Mouse (Mus musculus): ENCODE measurements around the gene Tead3. TPM values are rescaled to one million over a fixed set of nuclear protein-coding genes. Genes with fewer than 3 reads are reported as not detected.
"Not testable (repeated sequence)": the region's sequence is repeated elsewhere in the genome, so short reads cannot be mapped to it uniquely, and the experiment has no call there.

Tead3 gene
- polyA plus RNA-seq, 1 experiment from 2014 or later = 5.2 TPM

DNA sequence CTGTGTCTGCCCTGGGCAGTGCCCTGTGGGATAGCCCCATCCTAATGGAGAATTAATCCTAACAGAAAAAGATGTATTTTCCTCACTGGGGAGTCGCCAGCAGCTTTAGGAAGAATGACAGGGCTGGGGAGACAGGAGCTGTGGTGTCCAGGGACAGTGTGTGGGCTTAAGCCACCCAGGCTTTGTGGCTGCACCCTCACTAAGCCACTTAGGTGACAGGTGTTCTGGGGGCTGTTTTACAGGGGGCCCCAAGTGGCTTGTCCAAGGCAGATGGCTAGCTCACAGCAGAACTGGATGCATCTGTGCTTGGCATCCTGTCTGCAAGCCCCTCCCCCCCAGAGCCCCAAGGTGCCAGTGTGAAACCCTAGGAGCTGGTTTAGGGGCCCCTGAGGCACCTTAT lies 21.3 kb upstream of the Tead3 start:
- H3K27me3 ChIP-seq (ENCODE audit: poor library complexity, severe bottlenecking) = peaks cover 41% of the 10 kb centered on the region
- peaks cover 20% of the 10 kb centered on the region for H3K4me1 ChIP-seq
- H3K4me3 ChIP-seq = no peak overlapping the region
- H3K36me3 ChIP-seq (replicated peaks) = no peaks in the 10 kb centered on the region
- no peaks in the 10 kb centered on the region for H3K9me3 ChIP-seq
- DNase-seq (ENCODE audit: extremely low spot score, low spot score) = no peak
- H3K27ac ChIP-seq = no peak overlapping the region
- 57% methylated on average over 1 of the region's 1 CpGs for WGBS

DNA sequence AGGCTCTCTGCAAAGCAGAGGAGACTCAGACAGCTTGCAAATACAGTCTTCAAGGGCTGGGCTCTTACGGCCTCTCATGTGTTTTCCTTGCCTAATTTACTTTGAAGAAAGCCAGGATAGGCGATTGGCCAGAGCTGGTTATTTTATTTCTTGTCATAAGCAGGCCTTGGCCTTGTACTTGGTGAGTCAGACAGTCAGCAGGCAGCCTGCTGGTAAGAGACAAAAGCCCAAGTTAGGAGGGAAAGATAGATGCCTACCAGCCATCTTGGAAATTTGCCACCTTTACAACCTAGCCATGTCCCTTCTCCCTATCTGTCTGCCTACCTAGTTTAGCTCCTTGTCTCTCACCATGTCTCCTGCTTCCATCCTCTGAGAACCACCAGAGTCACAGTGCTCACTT lies 20.7 kb upstream of the Tead3 start:
- no peaks in the 10 kb centered on the region for H3K9me3 ChIP-seq
- peaks cover 20% of the 10 kb centered on the region for H3K4me1 ChIP-seq
- DNase-seq (ENCODE audit: extremely low spot score, low spot score) = no peak
- H3K27me3 ChIP-seq (ENCODE audit: poor library complexity, severe bottlenecking) = peaks cover 40% of the 10 kb centered on the region
- H3K36me3 ChIP-seq (replicated peaks) = no peaks in the 10 kb centered on the region
- no peak overlapping the region for H3K4me3 ChIP-seq
- 79% methylated on average over 2 of the region's 2 CpGs for WGBS
- H3K27ac ChIP-seq = no peak overlapping the region

DNA sequence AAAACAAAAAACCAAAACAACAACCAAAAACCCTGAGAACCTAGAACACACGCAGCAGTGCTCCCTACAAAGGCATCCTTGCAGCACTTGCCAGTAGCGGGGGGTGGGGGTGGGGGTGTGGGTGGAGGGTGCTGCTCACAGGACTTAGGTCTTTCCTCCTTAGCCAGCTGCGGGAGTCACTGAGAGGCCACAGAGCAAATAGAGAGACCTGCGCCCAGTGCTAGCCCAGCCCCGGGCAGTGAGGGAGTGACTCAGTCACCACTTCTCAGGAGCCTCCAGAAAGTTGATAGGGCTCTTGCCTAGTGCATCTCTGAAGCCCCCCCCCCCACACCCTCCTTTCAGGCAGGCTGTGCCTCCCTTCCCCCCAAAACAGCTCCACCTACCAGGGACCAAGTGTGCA lies 18.4 kb upstream of the Tead3 start:
- H3K36me3 ChIP-seq (replicated peaks) = no peaks in the 10 kb centered on the region
- H3K4me3 ChIP-seq = no peak overlapping the region
- H3K27ac ChIP-seq = no peak overlapping the region
- H3K4me1 ChIP-seq = peaks cover 15% of the 10 kb centered on the region
- 81% methylated on average over 5 of the region's 5 CpGs for WGBS
- DNase-seq (ENCODE audit: extremely low spot score, low spot score) = no peak
- peaks cover 40% of the 10 kb centered on the region for H3K27me3 ChIP-seq (ENCODE audit: poor library complexity, severe bottlenecking)
- no peaks in the 10 kb centered on the region for H3K9me3 ChIP-seq

DNA sequence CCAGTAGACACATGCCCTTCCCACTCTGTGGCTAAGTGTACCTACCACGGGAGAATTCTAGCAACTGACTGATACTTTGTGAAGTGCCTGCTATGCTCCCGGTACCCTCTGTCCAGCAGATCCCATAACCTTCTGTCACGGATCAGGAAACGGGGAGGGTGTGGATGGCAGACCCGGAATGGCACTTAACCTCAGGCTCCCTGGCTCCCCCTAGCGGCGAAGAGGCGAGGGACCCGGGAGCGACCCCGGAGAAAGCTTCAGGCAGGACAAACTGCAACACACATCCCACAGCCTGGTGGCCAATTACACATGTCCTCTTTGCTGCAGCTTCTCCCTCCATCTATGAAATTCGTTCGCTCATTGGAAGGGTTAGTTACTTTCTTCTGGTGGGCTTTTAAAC lies 17.8 kb upstream of the Tead3 start:
- H3K27ac ChIP-seq = no peak overlapping the region
- H3K27me3 ChIP-seq (ENCODE audit: poor library complexity, severe bottlenecking) = peaks cover 40% of the 10 kb centered on the region
- no peak overlapping the region for H3K4me3 ChIP-seq
- WGBS = 8% methylated on average over 13 of the region's 13 CpGs
- no peaks in the 10 kb centered on the region for H3K9me3 ChIP-seq
- peak; percentile 83 for DNase-seq (ENCODE audit: extremely low spot score, low spot score)
- H3K4me1 ChIP-seq = peaks cover 19% of the 10 kb centered on the region
- no peaks in the 10 kb centered on the region for H3K36me3 ChIP-seq (replicated peaks)

DNA sequence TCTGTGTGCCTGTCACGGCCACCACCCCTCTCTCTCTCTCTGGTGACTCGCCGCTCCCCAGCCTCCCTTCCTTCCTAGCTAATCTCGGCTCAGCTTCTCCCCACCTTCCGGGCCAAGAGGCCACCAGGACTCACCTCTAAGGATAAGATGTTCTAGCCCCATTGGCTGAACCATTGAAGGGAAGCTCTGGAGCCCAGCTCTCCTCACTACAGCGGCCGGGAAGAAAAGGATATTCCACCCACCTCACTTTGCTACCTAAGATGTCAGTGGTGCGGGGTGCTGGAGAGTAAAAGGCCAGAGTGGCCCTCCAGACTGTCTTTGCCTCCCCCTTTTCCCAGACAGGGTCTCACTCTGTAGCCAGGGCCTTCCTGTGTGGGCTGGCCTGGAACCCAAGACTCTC lies 14.5 kb upstream of the Tead3 start, which contains the start of gene Tulp1:
Gene Tulp1, minus strand, starts transcription at position 101 of the 400 bp plus-strand sequence.
- WGBS = 16% methylated on average over 8 of the region's 8 CpGs
- no peak for DNase-seq (ENCODE audit: extremely low spot score, low spot score)
- Histone ChIP-seq H3K27me3 (ENCODE audit: poor library complexity, severe bottlenecking) (peaks cover 69% of the 10 kb centered on the region), H3K36me3 (replicated peaks) (no peaks in the 10 kb centered on the region), H3K27ac (peak within 1 kb of the TSS; percentile 41; the same call in 1 of the 2 replicates), H3K4me3 (peak within 1 kb of the TSS; percentile 54), H3K4me1 (peaks cover 34% of the 10 kb centered on the region), H3K9me3 (no peaks in the 10 kb centered on the region)

DNA sequence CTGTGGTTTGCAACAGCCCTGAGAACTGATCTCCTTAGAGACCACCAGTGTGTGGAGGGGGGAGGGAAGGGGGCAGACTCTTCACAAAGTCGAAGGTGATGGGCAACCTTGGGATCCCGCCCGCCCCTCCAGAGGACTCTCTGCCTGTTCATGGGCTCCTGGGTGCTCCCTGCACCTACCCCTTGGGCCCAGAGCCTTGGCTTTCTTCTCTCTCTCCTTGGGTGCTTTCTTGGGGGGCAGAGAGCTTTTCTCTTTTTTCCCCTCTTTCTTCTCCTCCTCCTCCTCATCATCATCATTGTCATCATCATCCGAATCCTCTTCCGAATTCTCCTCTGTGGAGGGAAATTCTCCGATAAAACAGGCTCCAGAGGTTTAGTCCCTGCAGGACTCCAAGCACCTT lies 12.9 kb upstream of the Tead3 start:
- 0 out of 2 replicates have a peak overlapping the region, but pooled peaks have one; percentile 77 for H3K27ac ChIP-seq
- peaks cover 85% of the 10 kb centered on the region for H3K27me3 ChIP-seq (ENCODE audit: poor library complexity, severe bottlenecking)
- H3K36me3 ChIP-seq (replicated peaks) = no peaks in the 10 kb centered on the region
- H3K9me3 ChIP-seq = no peaks in the 10 kb centered on the region
- DNase-seq (ENCODE audit: extremely low spot score, low spot score) = no peak
- peaks cover 38% of the 10 kb centered on the region for H3K4me1 ChIP-seq
- peak overlapping the region; percentile 54 for H3K4me3 ChIP-seq
- 9% methylated on average over 6 of the region's 6 CpGs for WGBS

DNA sequence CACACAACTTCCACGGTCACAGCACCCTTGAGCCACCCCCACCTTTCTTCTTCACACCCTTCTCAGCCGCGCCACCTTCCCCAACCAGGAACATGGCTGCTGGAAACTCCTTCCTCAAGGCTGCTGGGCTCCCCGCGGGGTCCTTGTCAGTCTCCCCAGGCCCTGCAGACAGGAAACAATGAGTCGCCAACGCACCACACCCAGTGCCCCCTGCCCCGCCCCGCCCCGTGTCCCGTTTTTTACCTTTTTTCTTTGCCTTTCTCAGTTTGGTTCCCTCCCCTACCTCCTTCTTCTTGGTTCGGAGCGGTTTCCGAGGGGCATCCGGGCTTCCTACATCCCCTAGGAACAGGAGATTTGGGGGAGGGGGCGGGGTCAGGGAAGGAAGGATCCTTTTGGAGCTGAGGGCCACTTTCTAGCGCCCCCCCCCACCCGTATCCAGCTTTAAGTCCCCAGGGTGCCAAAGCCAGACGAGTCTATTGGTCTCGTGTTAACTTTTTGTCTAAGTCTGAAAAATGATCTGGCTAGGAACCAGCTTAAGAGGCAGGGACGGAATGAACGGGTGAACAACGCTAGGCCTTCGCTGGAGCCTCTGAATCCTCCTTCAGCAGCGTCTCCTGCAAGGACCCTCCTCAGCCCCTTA lies 12.2 kb upstream of the Tead3 start:
- H3K36me3 ChIP-seq (replicated peaks) = no peaks in the 10 kb centered on the region
- H3K4me3 ChIP-seq = peak overlapping the region; percentile 54
- no peaks in the 10 kb centered on the region for H3K9me3 ChIP-seq
- peak overlapping the region; percentile 77 for H3K27ac ChIP-seq
- WGBS = under 1% methylated on average over 25 of the region's 25 CpGs
- DNase-seq (ENCODE audit: extremely low spot score, low spot score) = peak; percentile 47
- peaks cover 92% of the 10 kb centered on the region for H3K27me3 ChIP-seq (ENCODE audit: poor library complexity, severe bottlenecking)
- peaks cover 40% of the 10 kb centered on the region for H3K4me1 ChIP-seq

DNA sequence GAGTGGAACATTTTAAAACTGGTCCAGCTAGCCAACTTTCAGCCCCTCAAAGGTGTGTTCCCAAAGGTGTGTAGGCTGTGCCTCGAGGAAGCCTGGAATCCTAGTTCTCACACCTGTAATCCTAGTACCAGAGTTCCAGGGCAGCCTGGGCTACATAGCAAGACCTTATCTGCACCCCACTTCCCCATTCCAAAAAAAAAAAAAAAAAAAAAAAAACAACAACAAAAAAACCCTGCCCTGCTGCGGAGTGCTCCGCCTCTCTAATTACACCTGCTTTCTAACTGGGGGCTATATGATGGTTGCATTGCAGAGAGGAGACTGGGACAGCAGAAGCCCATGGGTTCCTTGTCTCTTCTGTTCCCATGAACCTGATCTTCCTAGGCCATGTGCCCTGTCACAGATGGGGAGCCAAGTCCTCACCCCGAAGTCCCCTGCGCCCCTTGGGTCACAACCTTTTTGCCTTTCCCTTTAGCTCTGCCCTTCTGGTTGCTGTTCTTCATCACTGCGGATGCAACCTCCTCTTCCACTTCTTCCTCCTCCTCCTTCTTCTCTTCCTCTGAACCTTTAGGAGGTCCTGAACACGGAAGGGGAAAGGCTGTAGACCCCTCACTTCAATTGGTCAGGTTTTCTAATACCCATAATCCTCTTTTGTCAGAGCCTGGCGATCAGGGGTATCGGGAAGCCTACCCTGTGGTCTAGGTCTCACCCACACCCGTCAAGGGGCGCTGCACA lies 11.5 kb upstream of the Tead3 start:
- DNase-seq (ENCODE audit: extremely low spot score, low spot score) = no peak
- no peaks in the 10 kb centered on the region for H3K36me3 ChIP-seq (replicated peaks)
- peaks cover 94% of the 10 kb centered on the region for H3K27me3 ChIP-seq (ENCODE audit: poor library complexity, severe bottlenecking)
- peaks cover 40% of the 10 kb centered on the region for H3K4me1 ChIP-seq
- peak overlapping the region; percentile 77 for H3K27ac ChIP-seq
- 35% methylated on average over 11 of the region's 11 CpGs for WGBS
- peak overlapping the region; percentile 54 for H3K4me3 ChIP-seq
- H3K9me3 ChIP-seq = no peaks in the 10 kb centered on the region

DNA sequence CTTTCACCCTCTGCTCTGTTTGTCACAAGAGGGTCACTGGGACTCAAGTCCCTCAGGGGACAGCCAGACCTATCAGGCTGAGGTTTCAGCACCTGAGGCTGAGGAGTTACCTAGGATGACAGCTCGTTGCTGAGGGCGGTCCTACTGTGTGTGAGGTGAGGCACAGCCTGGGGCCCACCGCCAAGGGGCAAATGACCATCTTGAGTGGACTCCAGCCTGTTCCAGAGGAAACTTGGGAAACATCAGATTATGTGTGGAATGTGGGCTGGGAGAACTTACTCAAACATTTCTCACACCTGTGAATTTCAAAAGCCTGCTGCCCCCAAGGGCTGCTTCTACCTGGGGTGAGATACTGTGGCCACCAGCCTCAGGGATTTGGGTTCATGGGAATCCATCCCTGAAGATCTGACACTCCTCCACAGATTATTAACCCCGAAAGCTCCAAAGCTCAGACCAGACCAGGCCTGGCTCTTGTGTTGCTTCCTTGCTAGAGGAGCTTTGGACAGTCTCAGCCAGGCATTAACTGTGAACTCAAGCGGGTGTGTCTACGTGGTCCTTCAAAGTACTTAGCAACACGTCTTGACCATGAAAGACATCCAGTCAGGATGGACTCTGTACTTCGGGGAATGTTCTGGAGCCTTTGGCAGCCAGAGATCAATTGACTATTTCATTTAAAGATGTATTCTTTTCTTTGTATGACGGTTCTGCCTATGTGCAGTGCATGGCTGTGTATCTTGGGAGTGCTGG lies 10.1 kb upstream of the Tead3 start:
- WGBS = 88% methylated on average over 9 of the region's 9 CpGs
- Histone ChIP-seq H3K36me3 (replicated peaks) (no peaks in the 10 kb centered on the region), H3K4me3 (no peak overlapping the region), H3K9me3 (no peaks in the 10 kb centered on the region), H3K27ac (no peak overlapping the region), H3K4me1 (peaks cover 40% of the 10 kb centered on the region), H3K27me3 (ENCODE audit: poor library complexity, severe bottlenecking) (peaks cover 100% of the 10 kb centered on the region)
- DNase-seq (ENCODE audit: extremely low spot score, low spot score) = no peak

DNA sequence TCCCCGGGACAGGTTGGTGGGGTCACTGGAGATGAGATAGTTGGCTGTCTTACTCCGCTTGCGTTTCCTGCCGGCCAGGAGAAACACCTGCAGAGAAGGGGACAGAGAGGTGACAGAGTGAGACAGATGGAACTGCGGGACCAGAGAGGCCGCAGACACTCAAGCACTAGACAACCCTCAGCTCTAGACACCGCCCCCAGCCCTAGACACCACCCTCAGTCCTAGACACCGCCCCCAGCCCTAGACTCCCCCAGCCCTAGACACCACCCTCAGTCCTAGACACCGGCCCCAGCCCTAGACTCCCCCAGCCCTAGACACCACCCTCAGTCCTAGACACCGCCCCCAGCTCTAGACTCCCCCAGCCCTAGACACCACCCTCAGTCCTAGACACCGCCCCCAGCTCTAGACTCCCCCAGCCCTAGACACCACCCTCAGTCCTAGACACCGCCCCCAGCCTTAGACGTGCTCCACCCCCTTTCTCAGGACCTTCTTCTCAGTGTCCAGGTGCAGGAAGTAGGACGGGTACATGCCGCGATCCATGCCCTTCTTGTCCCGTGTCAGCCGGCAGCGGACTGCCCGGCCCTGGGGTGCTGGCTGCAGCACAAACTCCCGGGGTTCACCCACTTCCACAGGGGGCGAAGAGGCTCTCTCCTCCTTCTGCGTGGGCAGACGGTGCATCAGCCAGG lies 8.1 kb upstream of the Tead3 start:
- H3K4me3 ChIP-seq = not testable (repeated sequence)

DNA sequence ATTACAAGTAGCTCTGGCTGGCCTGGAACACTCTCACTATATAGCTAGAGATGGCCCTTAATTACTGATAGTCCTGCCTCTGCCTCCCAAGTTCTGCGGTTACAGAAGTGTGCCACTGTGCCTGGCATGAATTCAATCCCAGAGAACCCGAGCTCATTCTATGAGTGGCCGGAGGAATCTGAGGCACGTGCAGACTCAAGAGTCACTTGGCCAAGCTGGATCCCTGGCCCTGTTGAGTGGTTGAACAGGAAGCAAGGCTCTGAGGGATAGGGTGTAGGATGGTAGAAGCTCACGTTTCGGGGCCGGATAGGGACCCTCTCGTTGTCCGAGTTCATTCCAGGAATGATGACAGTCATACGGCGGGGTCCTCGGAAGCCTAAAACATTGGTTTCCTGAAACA lies 5.3 kb upstream of the Tead3 start:
- 89% methylated on average over 12 of the region's 12 CpGs for WGBS
- no peaks in the 10 kb centered on the region for H3K9me3 ChIP-seq
- H3K4me3 ChIP-seq = no peak overlapping the region
- peaks cover 94% of the 10 kb centered on the region for H3K27me3 ChIP-seq (ENCODE audit: poor library complexity, severe bottlenecking)
- no peak overlapping the region for H3K27ac ChIP-seq
- no peaks in the 10 kb centered on the region for H3K36me3 ChIP-seq (replicated peaks)
- DNase-seq (ENCODE audit: extremely low spot score, low spot score) = no peak
- H3K4me1 ChIP-seq = peaks cover 24% of the 10 kb centered on the region

More for the DNA sequence above, 8.1 kb upstream of the Tead3 start:
- H3K4me1 ChIP-seq = peaks cover 27% of the 10 kb centered on the region
- H3K9me3 ChIP-seq; H3K27ac ChIP-seq; DNase-seq (ENCODE audit: extremely low spot score, low spot score); H3K36me3 ChIP-seq (replicated peaks): not testable (repeated sequence)
- H3K27me3 ChIP-seq (ENCODE audit: poor library complexity, severe bottlenecking) = peaks cover 96% of the 10 kb centered on the region
- 13% methylated on average over 24 of the region's 24 CpGs for whole genome bisulfite sequencing

DNA sequence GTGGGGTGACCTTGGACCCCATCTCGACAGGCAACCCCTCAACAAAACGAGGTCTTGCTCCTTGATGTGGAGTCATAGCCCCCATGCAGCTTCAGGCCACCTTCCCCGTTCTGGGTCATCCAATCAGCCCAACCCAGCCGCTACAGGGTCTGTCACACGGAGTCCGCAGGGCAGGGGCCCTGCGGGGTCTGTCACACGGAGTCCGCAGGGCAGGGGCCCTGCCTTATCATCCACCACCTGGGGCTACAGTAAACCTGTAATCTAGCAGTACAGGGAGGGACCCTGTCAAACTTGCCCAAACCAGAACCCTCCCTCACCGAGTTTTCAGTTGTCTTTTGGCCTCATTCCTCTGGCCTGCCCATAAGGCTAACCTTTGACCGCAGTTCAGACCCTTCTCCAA lies 1.4 kb upstream of the Tead3 start:
- no peak for DNase-seq (ENCODE audit: extremely low spot score, low spot score)
- Histone ChIP-seq H3K27ac (peak overlapping the region; percentile 91; the same call in 1 of the 2 replicates), H3K9me3 (no peaks in the 10 kb centered on the region), H3K27me3 (ENCODE audit: poor library complexity, severe bottlenecking) (peaks cover 81% of the 10 kb centered on the region), H3K4me3 (peak overlapping the region; percentile 85; the same call in 1 of the 2 replicates), H3K36me3 (replicated peaks) (no peaks in the 10 kb centered on the region), H3K4me1 (peaks cover 49% of the 10 kb centered on the region)
- 10% methylated on average over 11 of the region's 11 CpGs for WGBS

Measured in forebrain, embryonic 10.5 days (tissue).